Mouse (Mus musculus) lung, adult 2 months (tissue): ENCODE measurements around the gene Nfkb2. TPM values are rescaled to one million over a fixed set of nuclear protein-coding genes. Genes with fewer than 3 reads are reported as not detected.

Experiments used
- DNase-seq: peaks from one replicate; pipeline ENCODE4 v3.0.0; 2022
- H3K4me1 ChIP-seq: fragments of 200-500 bp; 2 replicates; pipeline ENCODE4 v1.6.1; 2011; ENCODE audit warnings: low read length; ENCODE audit not compliant: control insufficient read depth, insufficient read depth
- H3K4me3 ChIP-seq: fragments of 200-500 bp; replicated peaks from 2 replicates; pipeline ENCODE3; 2011; ENCODE audit warnings: low read depth, mild to moderate bottlenecking, control low read depth, low read length; ENCODE audit errors: extremely low read depth
- CTCF ChIP-seq: fragments of 200-500 bp; IDR thresholded peaks from 2 replicates; pipeline ENCODE4 v1.5.1; 2011; ENCODE audit warnings: mild to moderate bottlenecking, low read length, control low read depth; ENCODE audit not compliant: insufficient read depth
- POLR2A ChIP-seq: fragments of 200-500 bp; IDR thresholded peaks from 2 replicates; pipeline ENCODE4 v1.6.1; 2011; ENCODE audit warnings: low read depth, mild to moderate bottlenecking, control low read depth, low read length, borderline replicate concordance; ENCODE audit errors: extremely low read depth
- WGBS: fragments of 180-500 bp; shearing (Covaris S2); methylation state at CpG from one replicate; pipeline ENCODE4 v1.1.7; 2018; 5-methylcytosine and 5-hydroxymethylcytosine counted together
- polyA plus RNA-seq: library from polyadenylated mRNA; depleted of rRNA; stranded (reverse); fragments of >200 nt; gene quantifications from 2 replicates; pipeline ENCODE4 v1.2.3, GENCODE M21; 2012

Nfkb2 gene
- polyA plus RNA-seq, 1 experiment = 60.6 TPM

- peak; percentile 97 for DNase-seq
These were observed 34.3 kb downstream of the Nfkb2 start, which contains the start of gene Cuedc2 for GRCm38 (mm10) chr19:46338331-46338936. Gene Cuedc2, minus strand, starts transcription at chr19:46338702.

GRCm38 (mm10) chr19:46338942-46339286, 34.8 kb downstream of the Nfkb2 start:
- 39% methylated on average over 6 of the region's 6 CpGs for WGBS
- Histone ChIP-seq H3K4me3 (no peak overlapping the region), H3K4me1 (peaks cover 11% of the 10 kb centered on the region; the same call in 1 of the 2 replicates)
- no peak for DNase-seq
- TF ChIP-seq CTCF (no peak), POLR2A (no peak)

More at GRCm38 (mm10) chr19:46338331-46338936, 34.3 kb downstream of the Nfkb2 start, which contains the start of gene Cuedc2:
- WGBS = under 1% methylated on average over 31 of the region's 31 CpGs
- TF ChIP-seq CTCF (no peak), POLR2A (peak; percentile 28; the same call in 1 of the 2 replicates)
- Histone ChIP-seq H3K4me1 (peaks cover 9% of the 10 kb centered on the region; the same call in 1 of the 2 replicates), H3K4me3 (peak within 1 kb of the TSS; percentile 68)

GRCm38 (mm10) chr19:46339287-46339971, 35.3 kb downstream of the Nfkb2 start:
- no peak overlapping the region for H3K4me3 ChIP-seq
- peaks cover 11% of the 10 kb centered on the region; the same call in 1 of the 2 replicates for H3K4me1 ChIP-seq
- WGBS = 36% methylated on average over 7 of the region's 7 CpGs
- no peak for TF ChIP-seq POLR2A
- no peak for TF ChIP-seq CTCF
- DNase-seq = peak; percentile 71

- 40% methylated on average over 7 of the region's 7 CpGs for WGBS
- no peak for TF ChIP-seq POLR2A
- no peak for TF ChIP-seq CTCF
- no peak for DNase-seq
- no peak overlapping the region for H3K4me3 ChIP-seq
- peaks cover 5% of the 10 kb centered on the region for H3K4me1 ChIP-seq
These were observed 40.7 kb downstream of the Nfkb2 start for GRCm38 (mm10) chr19:46344710-46345419.

- H3K4me3 ChIP-seq = no peak overlapping the region
- DNase-seq = no peak
- TF ChIP-seq CTCF (no peak), POLR2A (no peak)
- 100% methylated on average over 1 of the region's 1 CpGs for WGBS
- H3K4me1 ChIP-seq = peaks cover 5% of the 10 kb centered on the region
These were observed 43.0 kb downstream of the Nfkb2 start for GRCm38 (mm10) chr19:46347146-46347545.

- H3K4me3 ChIP-seq = peak overlapping the region; percentile 66
- DNase-seq = no peak
- 25% methylated on average over 14 of the region's 14 CpGs for WGBS
- no peak; the same call in 1 of the 2 replicates for TF ChIP-seq POLR2A
- no peak for TF ChIP-seq CTCF
- H3K4me1 ChIP-seq = peaks cover 5% of the 10 kb centered on the region
These were observed 44.0 kb downstream of the Nfkb2 start for GRCm38 (mm10) chr19:46347936-46348668.

GRCm38 (mm10) chr19:46348761-46349458, 44.8 kb downstream of the Nfkb2 start:
- peak; percentile 61 for DNase-seq
- under 1% methylated on average over 78 of the region's 78 CpGs for WGBS
- peak overlapping the region; percentile 66 for H3K4me3 ChIP-seq
- TF ChIP-seq CTCF = no peak
- TF ChIP-seq POLR2A = 0 out of 2 replicates have a peak, but pooled peaks have one; percentile 36
- peaks cover 3% of the 10 kb centered on the region; the same call in 1 of the 2 replicates for H3K4me1 ChIP-seq

- H3K4me1 ChIP-seq = peaks cover 3% of the 10 kb centered on the region; the same call in 1 of the 2 replicates
- TF ChIP-seq CTCF (no peak), POLR2A (no peak)
- no peak for DNase-seq
- peak overlapping the region; percentile 56 for H3K4me3 ChIP-seq
- WGBS = 26% methylated on average over 6 of the region's 6 CpGs
These were observed 45.4 kb downstream of the Nfkb2 start for GRCm38 (mm10) chr19:46349550-46349949.
